Mouse (Mus musculus) kidney, embryonic 15.5 days (tissue): Measurements from ENCODE around the gene Krtap19-1. TPM values are rescaled to one million over a fixed set of nuclear protein-coding genes. Genes with fewer than 3 reads are reported as not detected.

Source experiments
- ATAC-seq: fragments of 200-750 bp; cut with Nextera tagmentation; replicated peaks from 2 replicates; pipeline ENCODE4 v1.8.0; 2017; ENCODE audit warnings: moderate TSS enrichment; ENCODE audit not compliant: low FRiP score
- H3K27ac ChIP-seq: fragments of 300-500 bp; sonication (generic); 2 replicates; pipeline ENCODE4 v1.5.1; 2015; ENCODE audit warnings: mild to moderate bottlenecking, inconsistent platforms
- H3K27me3 ChIP-seq: fragments of 300-500 bp; sonication (generic); 2 replicates; pipeline ENCODE4 v1.6.1; 2015; ENCODE audit warnings: inconsistent platforms
- H3K36me3 ChIP-seq: fragments of 300-500 bp; sonication (generic); 2 replicates; pipeline ENCODE4 v1.6.1; 2015; ENCODE audit warnings: inconsistent platforms
- H3K4me1 ChIP-seq: fragments of 300-500 bp; sonication (generic); 2 replicates; pipeline ENCODE4 v1.6.1; 2015; ENCODE audit warnings: inconsistent platforms
- H3K4me2 ChIP-seq: fragments of 300-500 bp; sonication (generic); 2 replicates; pipeline ENCODE4 v1.6.1; 2015; ENCODE audit warnings: moderate library complexity, mild to moderate bottlenecking, inconsistent platforms
- H3K4me3 ChIP-seq: fragments of 300-500 bp; sonication (generic); replicated peaks from 2 replicates; pipeline ENCODE4 v1.5.1; 2015; ENCODE audit warnings: mild to moderate bottlenecking, inconsistent platforms
- H3K9ac ChIP-seq: fragments of 300-500 bp; sonication (generic); 2 replicates; pipeline ENCODE4 v1.6.1; 2015; ENCODE audit warnings: mild to moderate bottlenecking, inconsistent platforms
- H3K9me3 ChIP-seq: fragments of 300-500 bp; sonication (generic); replicated peaks from 2 replicates; pipeline ENCODE4 v1.6.1; 2016; ENCODE audit warnings: inconsistent platforms
- WGBS: fragments of 180-500 bp; shearing (Covaris S2); methylation state at CpG from one replicate; pipeline ENCODE4 v1.1.7; 2015; ENCODE audit warnings: mixed read lengths; 5-methylcytosine and 5-hydroxymethylcytosine counted together
- polyA plus RNA-seq: library from polyadenylated mRNA; unstranded; fragments of >200 nt; fragmentation: Nextera tagmentation; extraction: Ambion mirVana; gene quantifications from 2 replicates; pipeline ENCODE4 v1.2.1, GENCODE M21; 2015

Krtap19-1 gene
- polyA plus RNA-seq, 1 experiment from 2014 or later = not detected

DNA sequence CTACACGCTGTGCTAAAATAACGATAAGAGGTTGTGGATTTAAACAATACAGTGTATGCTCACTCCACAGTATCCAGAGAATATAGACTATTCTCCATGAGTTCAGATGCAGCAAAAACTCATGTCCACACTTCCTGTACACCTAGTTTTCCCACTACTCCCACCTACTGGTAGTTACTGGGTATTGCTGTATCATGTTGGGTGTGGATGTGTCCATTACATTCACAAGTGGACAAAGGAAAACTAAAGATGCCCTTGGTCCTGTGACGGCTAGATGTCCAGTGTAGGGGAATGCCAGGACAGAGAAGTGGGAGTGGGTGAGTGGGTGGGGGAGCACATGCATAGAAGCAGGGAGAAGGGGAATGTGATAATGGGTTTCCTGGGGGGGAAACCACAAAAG, 45.5 kb downstream of the Krtap19-1 start:
- no peaks in the 10 kb centered on the region for H3K36me3 ChIP-seq
- H3K4me2 ChIP-seq = no peak overlapping the region
- no peak overlapping the region for H3K9ac ChIP-seq
- H3K27me3 ChIP-seq = no peaks in the 10 kb centered on the region
- no peak overlapping the region for H3K4me3 ChIP-seq
- H3K4me1 ChIP-seq = no peaks in the 10 kb centered on the region
- no peaks in the 10 kb centered on the region for H3K9me3 ChIP-seq
- no peak for ATAC-seq
- H3K27ac ChIP-seq = no peak overlapping the region
- 81% methylated on average over 3 of the region's 3 CpGs for WGBS

GRCm38 (mm10) chr16:88820066-88820465, 49.1 kb downstream of the Krtap19-1 start, which contains the start of gene Krtap15:
Gene Krtap15 (plus strand): TSS chr16:88820215.
- Histone ChIP-seq H3K27ac (no peak within 1 kb of the TSS), H3K27me3 (no peaks in the 10 kb centered on the region), H3K4me2 (no peak within 1 kb of the TSS), H3K9ac (no peak within 1 kb of the TSS), H3K9me3 (no peaks in the 10 kb centered on the region), H3K4me1 (no peaks in the 10 kb centered on the region), H3K4me3 (no peak within 1 kb of the TSS), H3K36me3 (no peaks in the 10 kb centered on the region)
- WGBS = 85% methylated on average over 3 of the region's 3 CpGs
- ATAC-seq = no peak

Other genes starting within 250 kb of the Krtap19-1 start
- not detected in 2 replicates for gene 2310079G19Rik, start 241.7 kb downstream of the Krtap19-1 start, polyA plus RNA-seq
- gene Krtap26-1, start 221.6 kb downstream of the Krtap19-1 start, polyA plus RNA-seq = not detected in 2 replicates
- not detected in 2 replicates for gene Krtap27-1, start 197.7 kb downstream of the Krtap19-1 start, polyA plus RNA-seq
- gene 2310061N02Rik, start 161.4 kb downstream of the Krtap19-1 start, polyA plus RNA-seq = not detected in 2 replicates
- not detected in 2 replicates for gene Krtap13-1, start 140.5 kb downstream of the Krtap19-1 start, polyA plus RNA-seq
- gene Krtap13, start 117.8 kb downstream of the Krtap19-1 start, polyA plus RNA-seq = 0.19 TPM in 1 of 2 replicates, not detected in the other
- 0.30 TPM in 1 of 2 replicates, not detected in the other for gene 2310034C09Rik, start 110.6 kb downstream of the Krtap19-1 start, polyA plus RNA-seq
- gene 2310057N15Rik, start 95.2 kb downstream of the Krtap19-1 start, polyA plus RNA-seq = not detected in 2 replicates
- not detected in 2 replicates for gene Gm5965, start 91.5 kb downstream of the Krtap19-1 start, polyA plus RNA-seq
- gene Gm20741, start 57.2 kb downstream of the Krtap19-1 start, polyA plus RNA-seq = not detected in 2 replicates
- gene Krtap15, start 49.2 kb downstream of the Krtap19-1 start, polyA plus RNA-seq = not detected in 2 replicates
- gene Krtap14, start 43.3 kb downstream of the Krtap19-1 start, polyA plus RNA-seq = not detected in 2 replicates
- not detected in 2 replicates for gene Krtap19-2, start 4.9 kb upstream of the Krtap19-1 start, polyA plus RNA-seq
- not detected in 2 replicates for gene Krtap19-3, start 8.6 kb upstream of the Krtap19-1 start, polyA plus RNA-seq
- not detected in 2 replicates for gene Krtap19-4, start 15.7 kb upstream of the Krtap19-1 start, polyA plus RNA-seq
- gene Krtap19-5, start 27.0 kb upstream of the Krtap19-1 start, polyA plus RNA-seq = not detected in 2 replicates
- gene Krtap19-9b, start 62.9 kb upstream of the Krtap19-1 start, polyA plus RNA-seq = not detected in 2 replicates
- not detected in 2 replicates for gene Krtap16-3, start 93.5 kb upstream of the Krtap19-1 start, polyA plus RNA-seq
- not detected in 2 replicates for gene Krtap22-2, start 141.3 kb upstream of the Krtap19-1 start, polyA plus RNA-seq
- not detected in 2 replicates for gene Gm10229, start 145.9 kb upstream of the Krtap19-1 start, polyA plus RNA-seq
- not detected in 2 replicates for gene Krtap6-1, start 162.3 kb upstream of the Krtap19-1 start, polyA plus RNA-seq
- not detected in 2 replicates for gene Gm10228, start 172.1 kb upstream of the Krtap19-1 start, polyA plus RNA-seq
- not detected in 2 replicates for gene Krtap6-5, start 178.5 kb upstream of the Krtap19-1 start, polyA plus RNA-seq
- not detected in 2 replicates for gene 1110025L11Rik, start 194.6 kb upstream of the Krtap19-1 start, polyA plus RNA-seq
- not detected in 2 replicates for gene Krtap6-3, start 214.6 kb upstream of the Krtap19-1 start, polyA plus RNA-seq